ENCODE assay signal across 9 mouse cellular contexts in genomic region chr15:61690425-61690824, GRCm38 (mm10).
DNase-seq lines count a peak whose midpoint lies in the region; ATAC-seq and TF ChIP-seq lines count a peak whose summit lies in the region.
"Had no signal": no experiment of that assay in that cellular context is flagged by ENCODE, and none has a peak within 500 bp of the region (broad histone marks: within the 10 kb centered on the region; RNA-seq: fewer than 3 reads in every experiment).

No protein-coding gene starts in this region.

- TF ChIP-seq POLR2A in thymus, adult 2 months (IDR thresholded peaks at IDR 0.05; ENCODE audit: control insufficient read depth, extremely low read depth, insufficient read depth, low read length, poor library complexity): no peak

- no peaks in the 10 kb centered on the region for H3K4me1 ChIP-seq in hindbrain, embryonic 12.5 days
- no peaks in the 10 kb centered on the region for H3K4me1 ChIP-seq in midbrain, embryonic 15.5 days
- H3K4me1 ChIP-seq in limb, embryonic 10.5 days: no peaks in the 10 kb centered on the region
- H3K4me1 ChIP-seq in thymus, adult 2 months (replicated peaks; ENCODE audit: control insufficient read depth, insufficient read depth, low read length): no peaks in the 10 kb centered on the region

- DNase-seq in Muller cell, postnatal 12 days (ENCODE audit: inconsistent ontology term): peak; percentile 31
- peak; percentile 16 for DNase-seq in cerebellum, adult 11 months
- no peak for DNase-seq in limb, embryonic 10.5 days (ENCODE audit: low spot score)
- no peak for DNase-seq in kidney, postnatal 25 days
- DNase-seq in thymus, adult 2 months: no peak
- DNase-seq in thymus, postnatal 25 days: no peak

- WGBS in hindbrain, embryonic 12.5 days: 65% methylated on average over 13 of the region's 13 CpGs
- 78% methylated on average over 13 of the region's 13 CpGs for WGBS in midbrain, embryonic 15.5 days
- 87% methylated on average over 13 of the region's 13 CpGs for WGBS in limb, embryonic 10.5 days
- whole genome bisulfite sequencing in thymus, adult 2 months: 94% methylated on average over 13 of the region's 13 CpGs

- no peaks in the 10 kb centered on the region for H3K9me3 ChIP-seq in hindbrain, embryonic 12.5 days (replicated peaks)
- H3K9me3 ChIP-seq in midbrain, embryonic 15.5 days: no peaks in the 10 kb centered on the region
- no peaks in the 10 kb centered on the region for H3K9me3 ChIP-seq in limb, embryonic 10.5 days (replicated peaks)
- H3K9me3 ChIP-seq: limb, embryonic 15.5 days had no signal

- no peak overlapping the region for H3K4me2 ChIP-seq in hindbrain, embryonic 12.5 days (replicated peaks)
- H3K4me2 ChIP-seq in midbrain, embryonic 15.5 days: no peak overlapping the region
- H3K4me2 ChIP-seq: limb, embryonic 15.5 days had no signal

- H3K27me3 ChIP-seq in hindbrain, embryonic 12.5 days: no peaks in the 10 kb centered on the region
- H3K27me3 ChIP-seq in midbrain, embryonic 15.5 days (replicated peaks): no peaks in the 10 kb centered on the region
- H3K27me3 ChIP-seq in limb, embryonic 10.5 days (ENCODE audit: low read depth, poor library complexity, severe bottlenecking): no peaks in the 10 kb centered on the region
- no peaks in the 10 kb centered on the region for H3K27me3 ChIP-seq in thymus, adult 2 months (ENCODE audit: control insufficient read depth, insufficient read depth, low read length)
- H3K27me3 ChIP-seq: limb, embryonic 15.5 days had no signal

- no peak overlapping the region for H3K4me3 ChIP-seq in hindbrain, embryonic 12.5 days
- H3K4me3 ChIP-seq in midbrain, embryonic 15.5 days: no peak overlapping the region
- H3K4me3 ChIP-seq in limb, embryonic 10.5 days: no peak overlapping the region
- H3K4me3 ChIP-seq in thymus, adult 2 months (ENCODE audit: control insufficient read depth, insufficient read depth, low read length): no peak overlapping the region
- H3K4me3 ChIP-seq: limb, embryonic 15.5 days had no signal

- TF ChIP-seq CTCF in thymus, adult 2 months (IDR thresholded peaks at IDR 0.05; ENCODE audit: borderline replicate concordance, control insufficient read depth, extremely low read depth, insufficient read depth, low read length, poor library complexity): no peak

- no peak overlapping the region for H3K9ac ChIP-seq in hindbrain, embryonic 12.5 days
- H3K9ac ChIP-seq in midbrain, embryonic 15.5 days: no peak overlapping the region
- H3K9ac ChIP-seq: limb, embryonic 15.5 days had no signal

- H3K36me3 ChIP-seq in hindbrain, embryonic 12.5 days: no peaks in the 10 kb centered on the region
- no peaks in the 10 kb centered on the region for H3K36me3 ChIP-seq in midbrain, embryonic 15.5 days (replicated peaks)
- no peaks in the 10 kb centered on the region for H3K36me3 ChIP-seq in limb, embryonic 10.5 days
- H3K36me3 ChIP-seq in thymus, adult 2 months (ENCODE audit: control insufficient read depth, insufficient read depth, low read length): no peaks in the 10 kb centered on the region
- H3K36me3 ChIP-seq: limb, embryonic 15.5 days had no signal

- H3K27ac ChIP-seq in hindbrain, embryonic 12.5 days: peak overlapping the region; percentile 23; the same call in 1 of the 2 replicates
- no peak overlapping the region for H3K27ac ChIP-seq in midbrain, embryonic 15.5 days
- no peak overlapping the region for H3K27ac ChIP-seq in limb, embryonic 10.5 days
- no peak overlapping the region for H3K27ac ChIP-seq in thymus, adult 2 months (ENCODE audit: control insufficient read depth, insufficient read depth, low read length)
- H3K27ac ChIP-seq: limb, embryonic 15.5 days had no signal

- peak; percentile 76; the same call in 1 of the 2 replicates for ATAC-seq in hindbrain, embryonic 12.5 days (ENCODE audit: low FRiP score)
- ATAC-seq in midbrain, embryonic 15.5 days (replicated peaks): peak; percentile 58; the same call in 1 of the 2 replicates

Comparison
In these comparisons a context has a peak if more than half of its experiments do, and no peak if none do; other contexts are left out.
1. DNase-seq: peak in Muller cell, postnatal 12 days (single experiment) and cerebellum, adult 11 months (single experiment); none in limb, embryonic 10.5 days (single experiment), kidney, postnatal 25 days (0 of 2), thymus, adult 2 months (single experiment) and thymus, postnatal 25 days (single experiment).